Mouse (Mus musculus) frontal cortex, adult (tissue): Measurements from ENCODE around the gene Uxs1.

ENCODE experiments used
- ATAC-seq: cut with Nextera tagmentation; 2 replicates; pipeline ENCODE4 v1.9.2; 2017; ENCODE audit warnings: mild to moderate bottlenecking, moderate library complexity, mixed read lengths; ENCODE audit not compliant: low TSS enrichment

The Uxs1 gene

DNA sequence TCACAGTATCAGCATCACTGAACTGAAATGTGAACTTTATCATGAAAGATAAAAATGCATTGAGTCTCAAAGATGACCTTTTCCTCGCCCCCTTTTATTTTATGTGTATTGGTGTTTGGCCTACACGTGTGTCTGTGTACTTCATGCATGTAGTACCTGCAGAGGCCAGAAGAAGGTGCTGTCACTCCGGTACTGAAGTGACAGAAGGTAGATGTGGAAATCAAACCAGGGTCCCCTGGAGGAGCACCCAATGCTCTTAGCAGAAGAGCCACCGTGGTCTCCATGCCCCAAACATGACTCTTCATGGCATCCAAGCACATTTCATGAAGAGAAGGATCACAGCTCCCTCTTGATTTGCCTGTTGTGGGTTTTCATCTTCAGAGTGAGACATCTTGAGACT, 95.5 kb downstream of the Uxs1 start:
- 0 out of 2 replicates have a peak, but pooled peaks have one; percentile 3 for ATAC-seq

DNA sequence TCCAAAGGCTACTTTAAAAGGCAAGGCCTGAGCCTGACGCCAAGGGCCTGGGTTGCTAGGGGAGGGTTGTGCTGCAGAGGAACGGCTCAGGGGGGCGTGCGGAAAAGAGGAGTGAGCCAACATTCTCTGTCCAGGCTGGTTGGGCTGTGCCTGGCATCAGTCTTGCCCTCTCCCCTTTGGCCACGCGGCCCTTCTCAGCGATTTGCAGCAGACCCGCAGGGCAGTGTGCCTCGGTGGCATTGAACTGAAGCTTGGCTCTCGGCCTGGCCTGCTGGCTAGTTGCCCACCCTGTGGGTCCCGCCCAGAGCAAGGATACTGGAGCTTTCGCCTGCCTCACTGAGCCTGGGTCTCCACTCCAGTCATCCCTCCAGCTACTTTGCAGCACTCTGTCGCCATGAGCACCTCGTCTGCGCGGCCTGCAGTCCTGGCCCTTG, 97.1 kb downstream of the Uxs1 start, which contains the start of gene 1500015O10Rik:
TSS of gene 1500015O10Rik (plus strand) at position 112 of the 434 bp plus-strand sequence.
- ATAC-seq = peak; percentile 16; the same call in 1 of the 2 replicates

DNA sequence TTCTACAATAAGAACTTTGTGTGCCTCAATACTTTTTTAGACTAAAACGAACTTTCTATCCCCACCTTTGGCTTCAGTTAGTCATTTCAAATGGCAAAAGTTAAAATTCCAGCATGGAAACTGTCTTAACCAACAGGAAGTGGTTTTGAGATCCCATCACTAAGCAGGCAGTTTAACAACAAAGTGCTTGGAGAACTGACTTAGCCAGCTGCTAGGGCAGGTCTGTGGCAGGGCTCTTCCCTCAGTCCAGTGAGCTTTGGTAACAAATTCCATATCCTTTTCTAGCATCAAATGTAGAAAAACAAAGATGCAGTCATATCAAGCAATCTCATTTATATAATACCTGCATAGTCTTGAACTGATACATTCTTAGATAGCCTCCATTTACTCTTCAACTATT, 105.1 kb downstream of the Uxs1 start:
- ATAC-seq = no peak

DNA sequence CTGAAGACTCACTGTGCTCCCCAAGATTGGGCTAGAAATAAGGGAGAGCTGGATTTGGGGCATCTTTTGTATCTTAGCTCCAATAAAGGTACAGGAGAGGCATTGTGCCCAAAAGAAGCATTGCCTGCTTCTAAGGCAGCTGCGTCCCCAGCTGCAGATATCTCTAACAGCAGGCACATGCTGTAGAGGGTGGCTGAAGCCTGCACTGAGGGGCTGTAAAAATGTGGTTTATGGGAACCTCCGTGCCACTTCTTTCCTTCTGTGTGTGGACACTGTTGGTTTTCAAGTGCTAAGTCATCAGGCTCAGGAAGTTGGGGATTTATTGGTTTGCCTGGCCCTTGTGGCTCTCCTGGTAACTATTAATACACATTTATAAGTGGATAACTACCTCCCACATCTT, 108.8 kb downstream of the Uxs1 start:
- ATAC-seq = no peak

DNA sequence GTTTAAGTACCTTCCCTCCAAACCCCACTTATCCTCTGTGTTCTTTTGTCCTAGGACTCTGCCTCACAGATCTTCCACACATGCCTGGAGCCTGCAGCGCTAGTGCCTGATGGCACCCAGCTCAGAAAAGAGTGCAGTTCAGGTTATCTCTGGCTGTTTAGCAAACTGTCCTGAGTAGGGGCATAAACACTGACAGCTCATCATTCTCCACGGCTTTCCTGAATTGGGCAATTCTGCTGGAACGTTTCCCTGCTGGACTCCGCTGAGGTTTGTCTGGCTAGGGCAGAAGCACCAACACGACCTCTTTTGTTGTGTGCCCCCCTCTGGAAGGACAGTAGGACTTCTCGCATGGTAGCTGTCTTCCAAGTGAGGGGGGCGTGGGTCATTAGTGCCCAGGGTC, 109.6 kb downstream of the Uxs1 start:
- ATAC-seq = no peak

DNA sequence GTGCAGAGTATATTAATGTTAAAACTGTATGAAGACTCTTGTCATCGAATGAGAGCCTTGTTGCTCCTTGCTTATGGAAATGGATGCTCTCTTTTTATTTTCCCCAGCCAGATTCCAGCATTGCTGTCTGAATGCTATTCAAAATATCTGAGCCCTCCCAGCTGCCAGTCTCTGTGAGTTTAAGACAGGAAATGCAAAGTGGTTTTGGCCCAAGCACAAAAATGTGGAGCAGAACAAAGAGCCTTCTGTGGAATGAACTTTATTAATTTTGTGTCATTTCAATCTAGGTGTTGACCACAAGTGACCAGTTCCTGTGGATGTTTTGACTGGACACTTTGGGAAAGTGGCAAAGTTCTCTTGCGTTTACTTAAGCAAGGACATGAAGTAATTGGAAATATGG, 112.8 kb downstream of the Uxs1 start:
- no peak for ATAC-seq

DNA sequence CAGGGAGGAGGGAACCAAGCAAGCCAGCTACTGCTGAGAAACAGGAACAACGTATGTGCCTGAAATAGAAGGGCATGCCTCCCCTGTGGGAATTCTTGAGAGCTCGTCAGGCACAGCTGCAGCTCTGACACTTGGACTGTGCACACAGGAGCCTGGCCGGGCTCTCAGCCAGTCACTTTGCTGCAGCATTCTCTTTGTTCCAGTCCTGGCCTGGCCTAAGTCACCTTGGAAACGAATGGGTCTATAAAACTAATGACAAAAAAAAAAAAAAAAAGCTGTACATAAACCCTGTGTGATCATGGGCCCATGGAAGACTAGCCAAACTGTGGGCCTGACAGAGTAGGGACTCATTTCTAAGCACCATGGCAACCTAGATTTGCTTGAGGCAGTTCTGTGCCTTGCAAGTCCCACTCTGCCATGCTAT, 129.0 kb downstream of the Uxs1 start:
- peak; percentile 82 for ATAC-seq
